Mouse (Mus musculus) lung, adult 2 months (tissue): ENCODE measurements around the gene Npl.

Experiments used
- CTCF ChIP-seq: fragments of 200-500 bp; IDR thresholded peaks from 2 replicates; pipeline ENCODE4 v1.5.1; 2011; ENCODE audit warnings: mild to moderate bottlenecking, low read length, control low read depth; ENCODE audit not compliant: insufficient read depth
- POLR2A ChIP-seq: fragments of 200-500 bp; IDR thresholded peaks from 2 replicates; pipeline ENCODE4 v1.6.1; 2011; ENCODE audit warnings: low read depth, mild to moderate bottlenecking, control low read depth, low read length, borderline replicate concordance; ENCODE audit errors: extremely low read depth

GRCm38 (mm10) chr1:153564701-153565100, 14.9 kb upstream of the Npl start:
- TF ChIP-seq CTCF = no peak
- no peak for TF ChIP-seq POLR2A
